Mouse (Mus musculus) limb, embryonic 14.5 days (tissue): ENCODE data around the gene Zfp335. TPM values are rescaled to one million over a fixed set of nuclear protein-coding genes. Genes with fewer than 3 reads are reported as not detected.

Experiments used
- ATAC-seq: fragments of 200-750 bp; cut with Nextera tagmentation; 2 replicates; pipeline ENCODE4 v1.8.0; 2017; ENCODE audit warnings: low read depth, moderate number of reproducible peaks, moderate TSS enrichment; ENCODE audit not compliant: low FRiP score
- DNase-seq: peaks from one replicate; pipeline ENCODE4 v3.0.0-alpha.2; 2015; ENCODE audit warnings: low spot score
- H3K27ac ChIP-seq: fragments of 300-500 bp; sonication (generic); replicated peaks from 2 replicates; pipeline ENCODE4 v1.5.1; 2014; ENCODE audit warnings: low read depth, mild to moderate bottlenecking, low read length, moderate library complexity, mixed read lengths
- H3K27me3 ChIP-seq: fragments of 300-500 bp; sonication (generic); 2 replicates; pipeline ENCODE4 v1.6.1; 2014; ENCODE audit warnings: low read length, mixed read lengths; ENCODE audit not compliant: control insufficient read depth, insufficient read depth
- H3K36me3 ChIP-seq: fragments of 300-500 bp; sonication (generic); 2 replicates; pipeline ENCODE4 v1.6.1; 2014; ENCODE audit warnings: mild to moderate bottlenecking, low read length, moderate library complexity, mixed read lengths; ENCODE audit not compliant: control insufficient read depth, insufficient read depth
- H3K4me1 ChIP-seq: fragments of 300-500 bp; sonication (generic); 2 replicates; pipeline ENCODE4 v1.6.1; 2014; ENCODE audit warnings: antibody characterized with exemption, low read length, mixed read lengths; ENCODE audit not compliant: control insufficient read depth, insufficient read depth
- H3K4me2 ChIP-seq: fragments of 300-500 bp; sonication (generic); replicated peaks from 2 replicates; pipeline ENCODE4 v1.6.1; 2014; ENCODE audit warnings: low read depth, mild to moderate bottlenecking, low read length, moderate library complexity; ENCODE audit not compliant: severe bottlenecking
- H3K4me3 ChIP-seq: fragments of 300-500 bp; sonication (generic); replicated peaks from 2 replicates; pipeline ENCODE4 v1.5.1; 2014; ENCODE audit warnings: low read length
- H3K9ac ChIP-seq: fragments of 300-500 bp; sonication (generic); 2 replicates; pipeline ENCODE4 v1.6.1; 2014; ENCODE audit warnings: mild to moderate bottlenecking, low read depth, low read length, moderate library complexity; ENCODE audit not compliant: severe bottlenecking
- H3K9me3 ChIP-seq: fragments of 300-500 bp; sonication (generic); 2 replicates; pipeline ENCODE4 v1.6.1; 2016; ENCODE audit warnings: low read length; ENCODE audit not compliant: control insufficient read depth
- POLR2A ChIP-seq: fragments of 200-500 bp; IDR thresholded peaks from 2 replicates; pipeline ENCODE4 v1.8.0; 2012; ENCODE audit warnings: inconsistent platforms, mild to moderate bottlenecking, moderate library complexity, borderline replicate concordance; ENCODE audit not compliant: insufficient read depth, insufficient read length; ENCODE audit errors: extremely low read depth
- WGBS: fragments of 180-500 bp; shearing (Covaris S2); extraction: QIAGEN DNeasy Blood & Tissue Kit; methylation state at CpG from one replicate; pipeline ENCODE4 v1.1.7; 2014; 5-methylcytosine and 5-hydroxymethylcytosine counted together
- polyA plus RNA-seq, 2 experiments: library from polyadenylated mRNA; depleted of rRNA in 1 of 2; stranded (reverse) in 1 of 2; unstranded in 1 of 2; fragments of >200 nt; fragmentation: Nextera tagmentation in 1 of 2; extraction: Ambion mirVana in 1 of 2; gene quantifications; 2 replicates each; pipeline versions ENCODE4 v1.2.1 to v1.2.3; 2012 to 2014

Zfp335 gene
- polyA plus RNA-seq, 2 experiments, result 13.7 to 37.9 TPM

GRCm38 (mm10) chr2:164947930-164948329 lies 36.4 kb upstream of the Zfp335 start:
- Histone ChIP-seq H3K9ac (no peak overlapping the region), H3K27ac (no peak overlapping the region), H3K27me3 (peaks cover 48% of the 10 kb centered on the region), H3K4me3 (peak overlapping the region; percentile 14; the same call in 1 of the 2 replicates), H3K4me1 (peaks cover 13% of the 10 kb centered on the region), H3K4me2 (peak overlapping the region; percentile 30), H3K9me3 (no peaks in the 10 kb centered on the region), H3K36me3 (no peaks in the 10 kb centered on the region)
- 2% methylated on average over 5 of the region's 7 CpGs for WGBS
- no peak for TF ChIP-seq POLR2A
- ATAC-seq (peak; percentile 46; the same call in 1 of the 2 replicates), DNase-seq (peak; percentile 64)

DNA sequence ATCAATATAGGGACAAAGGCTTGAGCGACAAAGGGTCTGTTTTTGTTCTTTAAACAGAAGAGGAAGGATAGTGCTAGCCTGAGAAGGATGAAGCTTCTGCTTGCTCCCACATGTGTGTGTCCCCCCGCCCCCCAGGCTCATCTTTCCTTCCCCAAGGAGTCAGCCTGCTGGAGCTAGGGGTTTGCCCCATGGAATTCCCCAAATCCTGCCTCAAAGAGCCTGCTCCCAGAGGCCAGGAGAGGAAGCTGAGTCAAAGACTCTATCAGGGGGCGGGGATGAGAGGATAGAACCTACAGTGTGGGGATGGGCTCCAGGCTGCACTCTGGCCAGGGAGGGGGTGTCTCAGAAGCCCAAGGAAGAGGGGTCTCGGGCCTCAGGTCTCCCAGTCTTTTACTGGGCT lies 35.9 kb upstream of the Zfp335 start:
- DNase-seq (no peak), ATAC-seq (no peak)
- WGBS, result 42% methylated on average over 4 of the region's 4 CpGs
- peaks cover 44% of the 10 kb centered on the region for H3K27me3 ChIP-seq
- no peak overlapping the region for H3K4me3 ChIP-seq
- TF ChIP-seq POLR2A, result no peak
- H3K4me2 ChIP-seq, result no peak overlapping the region
- no peak overlapping the region for H3K27ac ChIP-seq
- no peaks in the 10 kb centered on the region for H3K36me3 ChIP-seq
- no peak overlapping the region for H3K9ac ChIP-seq
- H3K9me3 ChIP-seq, result no peaks in the 10 kb centered on the region
- peaks cover 13% of the 10 kb centered on the region for H3K4me1 ChIP-seq

DNA sequence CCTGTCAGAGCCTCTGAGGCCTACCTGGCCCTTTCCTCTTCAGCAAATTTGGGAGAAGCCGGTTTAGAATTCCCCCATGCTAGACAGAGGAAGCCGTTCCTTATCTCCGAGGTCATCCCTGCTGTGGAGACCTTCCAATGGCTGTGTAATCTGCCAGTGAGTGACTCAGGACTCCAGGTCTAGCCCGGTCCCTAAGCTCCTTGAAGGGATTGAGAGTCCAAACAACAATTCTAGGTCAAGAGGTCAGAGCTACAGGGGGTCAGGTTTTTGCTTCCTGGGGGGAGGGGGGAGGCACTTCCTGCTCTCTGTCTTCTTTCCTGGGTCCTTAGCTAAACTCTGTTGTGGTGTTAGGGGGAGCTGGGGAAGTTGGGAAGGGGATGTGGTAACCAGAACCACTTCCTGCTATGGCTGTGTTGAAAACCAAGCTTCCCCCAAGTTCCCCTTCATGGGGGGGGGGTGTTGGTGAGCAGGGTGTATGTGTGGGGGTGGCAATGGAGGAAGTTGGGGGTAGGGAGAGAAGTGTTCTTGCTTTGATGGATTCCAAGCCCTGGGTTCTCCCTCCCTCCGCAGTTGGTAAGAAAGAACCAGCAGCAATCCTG lies 31.2 kb upstream of the Zfp335 start:
- Histone ChIP-seq H3K27me3 (peaks cover 15% of the 10 kb centered on the region), H3K4me1 (peaks cover 25% of the 10 kb centered on the region)

DNA sequence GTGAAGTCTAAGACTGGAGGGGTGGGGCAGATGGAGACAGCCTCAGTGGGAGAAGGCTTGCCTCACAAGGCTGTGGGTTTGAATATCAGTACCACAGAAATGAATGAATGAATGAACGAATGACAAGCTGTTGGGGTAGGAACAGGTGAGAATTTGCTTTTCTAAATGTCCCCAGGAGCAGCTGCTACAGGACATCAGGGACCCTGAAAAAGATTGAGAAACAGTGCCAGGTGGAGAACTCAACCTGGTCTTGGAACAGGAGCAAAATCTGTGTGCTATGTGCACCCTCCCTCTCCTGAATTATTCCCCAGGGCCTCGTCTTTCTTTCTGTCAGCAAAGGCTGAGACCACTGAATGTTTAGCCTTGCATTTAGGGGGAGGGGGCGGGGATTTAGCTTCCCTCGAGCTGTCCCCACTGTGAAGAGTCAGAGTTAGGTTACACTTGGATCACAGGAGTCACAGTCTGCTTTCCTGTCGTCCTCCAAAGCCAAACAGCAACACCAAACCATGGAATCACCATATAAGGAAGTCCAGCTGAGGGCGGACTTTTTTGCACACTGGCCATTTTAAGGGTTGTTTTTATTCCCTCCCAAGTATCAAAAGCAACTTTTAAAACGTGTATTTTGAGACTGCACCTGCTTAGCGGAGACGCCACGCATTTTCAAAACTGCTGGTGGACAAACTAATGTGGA lies 28.7 kb upstream of the Zfp335 start, which contains the start of gene Mmp9:
TSS of gene Mmp9 (plus strand) at position 641 of the 691 bp plus-strand sequence.
- no peaks in the 10 kb centered on the region for H3K36me3 ChIP-seq
- ATAC-seq (peak; percentile 67), DNase-seq (no peak)
- peaks cover 17% of the 10 kb centered on the region for H3K27me3 ChIP-seq
- no peak within 1 kb of the TSS for H3K4me2 ChIP-seq
- H3K9me3 ChIP-seq, result no peaks in the 10 kb centered on the region
- H3K9ac ChIP-seq, result no peak within 1 kb of the TSS
- H3K4me3 ChIP-seq, result no peak within 1 kb of the TSS
- TF ChIP-seq POLR2A, result no peak
- peaks cover 19% of the 10 kb centered on the region for H3K4me1 ChIP-seq
- WGBS, result 20% methylated on average over 10 of the region's 10 CpGs
- H3K27ac ChIP-seq, result no peak within 1 kb of the TSS

More for the DNA sequence above, 31.2 kb upstream of the Zfp335 start:
- WGBS, result 26% methylated on average over 5 of the region's 5 CpGs
- DNase-seq (no peak), ATAC-seq (no peak)
- H3K4me2 ChIP-seq, result no peak overlapping the region
- H3K9ac ChIP-seq, result no peak overlapping the region
- H3K4me3 ChIP-seq, result no peak overlapping the region
- H3K9me3 ChIP-seq, result no peaks in the 10 kb centered on the region
- no peak overlapping the region for H3K27ac ChIP-seq
- no peak for TF ChIP-seq POLR2A
- H3K36me3 ChIP-seq, result no peaks in the 10 kb centered on the region

GRCm38 (mm10) chr2:164939106-164939505 lies 27.5 kb upstream of the Zfp335 start:
- Histone ChIP-seq H3K4me1 (peaks cover 19% of the 10 kb centered on the region), H3K4me2 (peak overlapping the region; percentile 57), H3K27ac (no peak overlapping the region), H3K36me3 (no peaks in the 10 kb centered on the region), H3K27me3 (peaks cover 17% of the 10 kb centered on the region), H3K9ac (0 out of 2 replicates have a peak overlapping the region, but pooled peaks have one; percentile 34), H3K9me3 (no peaks in the 10 kb centered on the region), H3K4me3 (peak overlapping the region; percentile 34)
- no peak for TF ChIP-seq POLR2A
- WGBS, result 2% methylated on average over 11 of the region's 11 CpGs
- DNase-seq (no peak), ATAC-seq (no peak)
